Mouse (Mus musculus) mouse embryonic stem cell (cell line): Measurements from ENCODE around the gene Gm10647.

Source experiments
- in situ Hi-C, 2 experiments: fragments of 300-500 bp; cut with MboI; formaldehyde crosslinking; loops; 1 replicate in 1 of 2; 3 replicates in 1 of 2; pipeline ENCODE4 v1.14.3; 2019 to 2020; ENCODE audit warnings: low sequenced_read_pairs in 2 of 2, low pct_unique_long_range_greater_than_20kb in 1 of 2, mixed read lengths in 1 of 2; ENCODE audit not compliant: unreplicated experiment in 1 of 2

Gm10647 gene

GRCm38 (mm10) chr9:66834318-66835096, 37.7 kb downstream of the Gm10647 start, which contains the start of gene Aph1c:
Aph1c (minus strand) TSS chr9:66834726.
- in situ Hi-C loops, result no loop called here

DNA sequence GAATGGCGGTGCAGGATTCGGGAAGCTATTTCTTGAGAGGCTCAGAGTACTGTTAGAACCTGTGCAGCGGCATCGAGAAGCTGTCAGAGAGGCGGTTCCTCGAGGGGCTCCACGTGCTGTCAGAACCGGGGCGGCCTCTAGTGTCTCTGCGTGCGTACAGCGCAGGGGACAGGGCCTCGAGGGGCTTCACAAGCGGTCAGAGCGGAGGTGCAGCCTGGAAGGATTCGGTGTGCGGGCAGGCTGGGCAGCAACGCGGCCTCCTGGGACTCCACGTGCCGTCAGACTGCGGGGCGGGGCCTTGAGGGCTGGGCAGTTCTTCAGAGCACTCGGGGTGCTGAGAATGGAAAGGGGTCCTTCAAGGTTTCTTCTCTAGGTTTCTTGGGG, 38.2 kb downstream of the Gm10647 start:
- in situ Hi-C loops, result no loop called here

- in situ Hi-C loops, result no loop called here
Observed at GRCm38 (mm10) chr9:66846822-66847221, 50.0 kb downstream of the Gm10647 start.
